Comparison of ENCODE assay signal across 9 mouse cellular contexts in the genomic region with DNA sequence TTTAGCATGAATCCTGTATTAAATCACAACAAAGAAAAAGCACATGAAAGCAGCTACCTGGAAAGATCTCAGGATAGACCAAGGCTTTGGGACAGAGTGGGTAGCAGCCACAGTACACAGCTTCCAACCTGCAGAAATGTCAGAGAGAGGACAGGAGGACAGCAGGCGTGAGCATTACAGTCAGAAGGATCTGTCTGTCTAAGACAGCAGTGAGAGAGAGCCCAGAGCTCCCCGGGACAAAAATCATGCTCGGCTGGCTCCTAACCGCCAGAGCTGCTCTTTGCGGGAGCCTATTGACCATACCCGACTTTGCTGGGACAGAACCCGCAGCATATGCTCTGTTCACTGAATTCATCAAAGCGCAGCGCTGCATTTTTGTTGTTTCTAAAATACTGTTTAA.
A peak's percentile ranks its signal among the peaks of the same experiment; 100 is the strongest.
DNase-seq lines count a peak whose midpoint lies in the region; ATAC-seq and TF ChIP-seq lines count a peak whose summit lies in the region.
"Had no signal": no experiment of that assay in that cellular context is flagged by ENCODE, and none has a peak within 500 bp of the region (broad histone marks: within the 10 kb centered on the region; RNA-seq: fewer than 3 reads in every experiment).

No protein-coding gene starts in this region.

- WGBS in intestine, postnatal 0 days = 60% methylated on average over 9 of the region's 9 CpGs
- WGBS in midbrain, embryonic 12.5 days = 24% methylated on average over 9 of the region's 9 CpGs

- no peak overlapping the region for H3K4me3 ChIP-seq in intestine, postnatal 0 days (ENCODE audit: low read depth, low read length)
- no peak overlapping the region for H3K4me3 ChIP-seq in midbrain, embryonic 12.5 days

- ATAC-seq in intestine, postnatal 0 days = no peak
- peak; percentile 51; the same call in 1 of the 2 replicates for ATAC-seq in midbrain, embryonic 12.5 days (ENCODE audit: low FRiP score, low read depth)

- 0 out of 2 replicates have a peak overlapping the region, but pooled peaks have one; percentile 27 for H3K4me2 ChIP-seq in intestine, postnatal 0 days (replicated peaks; ENCODE audit: low read depth)
- H3K4me2 ChIP-seq in midbrain, embryonic 12.5 days (replicated peaks) = peak overlapping the region; percentile 8; the same call in 1 of the 2 replicates

- peak; percentile 35 to 61 for DNase-seq in cerebellum, postnatal 10 days
- no peak for DNase-seq in cerebellum, adult 18-20 months
- peak; percentile 38 for DNase-seq in left cerebral cortex, postnatal 4 days
- DNase-seq in left cerebral cortex, postnatal 14 days (ENCODE audit: low spot score in 2 of 2) = no peak
- DNase-seq in thymus, postnatal 10 days (ENCODE audit: low spot score in 2 of 2) = no peak
- DNase-seq in adipocyte (ENCODE audit: low spot score) = no peak
- DNase-seq: cerebellum, adult 8-10 months had no signal

- TF ChIP-seq CTCF in intestine, postnatal 0 days (IDR thresholded peaks at IDR 0.05; ENCODE audit: low read depth) = no peak

- no peaks in the 10 kb centered on the region for H3K9me3 ChIP-seq in intestine, postnatal 0 days (ENCODE audit: control insufficient read depth)
- H3K9me3 ChIP-seq in midbrain, embryonic 12.5 days = no peaks in the 10 kb centered on the region

- no peaks in the 10 kb centered on the region for H3K4me1 ChIP-seq in intestine, postnatal 0 days (replicated peaks; ENCODE audit: control insufficient read depth, insufficient read depth, low read length)
- peaks cover 4% of the 10 kb centered on the region; the same call in 1 of the 2 replicates for H3K4me1 ChIP-seq in midbrain, embryonic 12.5 days

- 0 out of 2 replicates have a peak overlapping the region, but pooled peaks have one; percentile 7 for H3K9ac ChIP-seq in intestine, postnatal 0 days (ENCODE audit: low read depth, low read length)
- H3K9ac ChIP-seq in midbrain, embryonic 12.5 days (replicated peaks) = no peak overlapping the region

- H3K36me3 ChIP-seq in intestine, postnatal 0 days (ENCODE audit: control insufficient read depth, insufficient read depth) = no peaks in the 10 kb centered on the region
- no peaks in the 10 kb centered on the region for H3K36me3 ChIP-seq in midbrain, embryonic 12.5 days

- no peak overlapping the region; the same call in 1 of the 2 replicates for H3K27ac ChIP-seq in intestine, postnatal 0 days (ENCODE audit: low read depth, low read length)
- H3K27ac ChIP-seq in midbrain, embryonic 12.5 days (replicated peaks) = no peak overlapping the region

- intact Hi-C loops in left cerebral cortex, postnatal 4 days (cut with DNase I) = loop anchor here (10.0 kb wide), 1 partner anchor 534 kb away; no protein-coding TSS in a partner anchor
- intact Hi-C loops in left cerebral cortex, postnatal 14 days (cut with DNase I) = no loop called here

- H3K27me3 ChIP-seq in intestine, postnatal 0 days (replicated peaks; ENCODE audit: control insufficient read depth, insufficient read depth, low read length) = no peaks in the 10 kb centered on the region
- no peaks in the 10 kb centered on the region for H3K27me3 ChIP-seq in midbrain, embryonic 12.5 days

Comparison
In these comparisons a context has a peak if more than half of its experiments do, and no peak if none do; other contexts are left out.
1. DNase-seq: peak in cerebellum, postnatal 10 days (2 of 2) and left cerebral cortex, postnatal 4 days (single experiment); none in cerebellum, adult 18-20 months (0 of 2), left cerebral cortex, postnatal 14 days (0 of 2), thymus, postnatal 10 days (0 of 2) and adipocyte (single experiment).